Mouse (Mus musculus): ENCODE measurements around the gene Armcx5.

- TF ChIP-seq CTCF (IDR thresholded peaks at IDR 0.05; ENCODE audit: extremely low read depth, insufficient read depth, insufficient read length, insufficient replicate concordance) (no peak), POLR2A (IDR thresholded peaks at IDR 0.05; ENCODE audit: low read depth, low read length) (no peak)
These were observed 3.6 kb upstream of the Armcx5 start for GRCm38 (mm10) chrX:135738730-135739520.

All from spleen, adult 2 months (tissue).